Mouse (Mus musculus) CH12.LX (cell line): ENCODE measurements around the gene Uqcr11. TPM values are rescaled to one million over a fixed set of nuclear protein-coding genes. Genes with fewer than 3 reads are reported as not detected.

Source experiments
- DNase-seq: peaks from one replicate; pipeline ENCODE4 v3.0.0-alpha.2; 2013; ENCODE audit errors: extremely low read depth
- H3K27ac ChIP-seq: 2 replicates; pipeline ENCODE4 v1.5.1; 2012; ENCODE audit warnings: low read depth, mild to moderate bottlenecking, control low read depth, moderate library complexity; ENCODE audit not compliant: insufficient read depth
- H3K27me3 ChIP-seq: replicated peaks from 2 replicates; pipeline ENCODE3; 2012; ENCODE audit warnings: inconsistent platforms
- H3K36me3 ChIP-seq, 2 experiments: replicated peaks in 1 of 2; 2 replicates each; pipeline versions ENCODE3 to v1.6.1; 2012; ENCODE audit warnings: inconsistent platforms in 1 of 2, low read length in 1 of 2, mild to moderate bottlenecking in 1 of 2, mixed read lengths in 1 of 2, moderate library complexity in 1 of 2; ENCODE audit not compliant: control insufficient read depth in 1 of 2, insufficient read depth in 1 of 2
- H3K4me1 ChIP-seq, 2 experiments: 2 replicates each; pipeline ENCODE4 v1.6.1; 2012; ENCODE audit warnings: inconsistent platforms in 1 of 2, moderate library complexity in 1 of 2; ENCODE audit not compliant: insufficient read depth in 2 of 2, control insufficient read depth in 1 of 2
- H3K4me2 ChIP-seq: 2 replicates; pipeline ENCODE4 v1.6.1; 2012; ENCODE audit warnings: low read depth, mild to moderate bottlenecking, control low read depth; ENCODE audit not compliant: poor library complexity, insufficient read depth, severe bottlenecking
- H3K4me3 ChIP-seq, 3 experiments: fragments of 150-350 bp in 1 of 3; sonication (generic) in 1 of 3; replicated peaks in 1 of 3; 2 replicates each; pipeline versions ENCODE3 to v1.5.1; 2011 to 2012; ENCODE audit warnings: low read depth in 2 of 3, low read length in 2 of 3, mild to moderate bottlenecking in 2 of 3, moderate library complexity in 2 of 3, control low read depth in 1 of 3, improper control_type of control experiment in 1 of 3, inconsistent platforms in 1 of 3, mixed read lengths in 1 of 3; ENCODE audit not compliant: poor library complexity in 1 of 3
- H3K79me2 ChIP-seq: replicated peaks from 2 replicates; pipeline ENCODE4 v1.6.1; 2012; ENCODE audit warnings: mild to moderate bottlenecking, moderate library complexity; ENCODE audit not compliant: control insufficient read depth, poor library complexity, insufficient read depth, severe bottlenecking; ENCODE audit errors: extremely low read depth
- H3K9ac ChIP-seq: 2 replicates; pipeline ENCODE4 v1.6.1; 2012; ENCODE audit warnings: low read depth, mild to moderate bottlenecking, control low read depth, moderate library complexity; ENCODE audit not compliant: insufficient read depth
- H3K9me3 ChIP-seq: replicated peaks from 2 replicates; pipeline ENCODE3; 2012; ENCODE audit warnings: low read length, inconsistent platforms, mixed read lengths
- CHD1 ChIP-seq: IDR thresholded peaks from 2 replicates; pipeline ENCODE4 v1.6.1; 2012; ENCODE audit warnings: low read depth, low read length, improper control_type of control experiment, inconsistent platforms
- ELF1 ChIP-seq: IDR thresholded peaks from 2 replicates; pipeline ENCODE4 v1.6.1; 2014; ENCODE audit warnings: low read depth, mild to moderate bottlenecking, inconsistent platforms, low read length, improper control_type of control experiment
- EP300 ChIP-seq: IDR thresholded peaks from 2 replicates; pipeline ENCODE4 v1.6.1; 2011; ENCODE audit warnings: low read length, improper control_type of control experiment
- ETS1 ChIP-seq: conservative IDR thresholded peaks from 2 replicates; pipeline ENCODE4 v1.6.1; 2012; ENCODE audit warnings: low read depth, mild to moderate bottlenecking, inconsistent platforms, low read length, improper control_type of control experiment, moderate library complexity
- GABPA ChIP-seq: IDR thresholded peaks from 2 replicates; pipeline ENCODE4 v1.6.1; 2012; ENCODE audit warnings: low read depth, low read length, improper control_type of control experiment, inconsistent platforms; ENCODE audit not compliant: insufficient replicate concordance
- JUND ChIP-seq: conservative IDR thresholded peaks from 2 replicates; pipeline ENCODE4 v1.6.1; 2011; ENCODE audit warnings: low read depth, low read length, improper control_type of control experiment
- MAFK ChIP-seq: IDR thresholded peaks from 2 replicates; pipeline ENCODE4 v1.6.1; 2011; ENCODE audit warnings: low read length, improper control_type of control experiment; ENCODE audit not compliant: insufficient replicate concordance
- MYC ChIP-seq: IDR thresholded peaks from 2 replicates; pipeline ENCODE4 v1.6.1; 2011; ENCODE audit warnings: low read depth, mild to moderate bottlenecking, improper control_type of control experiment, low read length
- NELFE ChIP-seq: IDR thresholded peaks from 2 replicates; pipeline ENCODE4 v1.6.1; 2011; ENCODE audit warnings: low read depth, low read length, improper control_type of control experiment
- PAX5 ChIP-seq: IDR thresholded peaks from 2 replicates; pipeline ENCODE4 v1.6.1; 2012; ENCODE audit warnings: low read length, inconsistent platforms, mixed read lengths
- POLR2A ChIP-seq: IDR thresholded peaks from 2 replicates; pipeline ENCODE4 v1.6.1; 2011; ENCODE audit warnings: low read depth, mild to moderate bottlenecking, improper control_type of control experiment, low read length
- POLR2AphosphoS2 ChIP-seq: IDR thresholded peaks from 2 replicates; pipeline ENCODE4 v1.6.1; 2011; ENCODE audit warnings: low read depth, low read length, improper control_type of control experiment
- RCOR1 ChIP-seq: conservative IDR thresholded peaks from 2 replicates; pipeline ENCODE4 v1.6.1; 2012; ENCODE audit warnings: low read depth, mild to moderate bottlenecking, inconsistent platforms, low read length, improper control_type of control experiment
- SMC3 ChIP-seq: IDR thresholded peaks from 2 replicates; pipeline ENCODE4 v1.6.1; 2011; ENCODE audit warnings: low read depth, low read length, improper control_type of control experiment
- TBP ChIP-seq: conservative IDR thresholded peaks from 2 replicates; pipeline ENCODE4 v1.6.1; 2011; ENCODE audit warnings: low read depth, low read length, improper control_type of control experiment
- UBTF ChIP-seq: IDR thresholded peaks from 2 replicates; pipeline ENCODE4 v1.6.1; 2012; ENCODE audit warnings: low read depth, mild to moderate bottlenecking, inconsistent platforms, low read length, improper control_type of control experiment, moderate library complexity
- USF1 ChIP-seq: IDR thresholded peaks from 2 replicates; pipeline ENCODE4 v1.6.1; 2014; ENCODE audit warnings: low read depth, mild to moderate bottlenecking, inconsistent platforms, low read length, improper control_type of control experiment
- USF2 ChIP-seq: conservative IDR thresholded peaks from 2 replicates; pipeline ENCODE4 v1.6.1; 2011; ENCODE audit warnings: low read depth, low read length, improper control_type of control experiment
- ZC3H11A ChIP-seq: IDR thresholded peaks from 2 replicates; pipeline ENCODE4 v1.6.1; 2012; ENCODE audit warnings: low read depth, mild to moderate bottlenecking, inconsistent platforms, low read length, improper control_type of control experiment
- ZKSCAN1 ChIP-seq: IDR thresholded peaks from 2 replicates; pipeline ENCODE4 v1.6.1; 2012; ENCODE audit warnings: low read depth, inconsistent platforms, low read length, improper control_type of control experiment, borderline replicate concordance
- ZMIZ1 ChIP-seq: IDR thresholded peaks from 2 replicates; pipeline ENCODE4 v1.6.1; 2012; ENCODE audit warnings: low read depth, mild to moderate bottlenecking, inconsistent platforms, low read length, improper control_type of control experiment
- ZNF384 ChIP-seq: IDR thresholded peaks from 2 replicates; pipeline ENCODE4 v1.6.1; 2012; ENCODE audit warnings: low read depth, low read length, improper control_type of control experiment, inconsistent platforms
- dilution Hi-C: fragments of 300-500 bp; cut with MboI; formaldehyde crosslinking; loops from 2 replicates; pipeline ENCODE4 v1.14.3; 2020; ENCODE audit warnings: low sequenced_read_pairs; ENCODE audit not compliant: extremely low pct_unique_long_range_greater_than_20kb, extremely low pct_ligation_motif_present
- in situ Hi-C: fragments of 300-500 bp; cut with MboI; formaldehyde crosslinking; loops from 3 replicates; pipeline ENCODE4 v1.14.3; 2019; ENCODE audit warnings: low sequenced_read_pairs, low pct_ligation_motif_present, low pct_unique_long_range_greater_than_20kb, mixed read lengths
- polyA plus RNA-seq: library from polyadenylated mRNA; unstranded; fragments of >175 nt; gene quantifications from 2 replicates; pipeline ENCODE4 v1.2.1, GENCODE M21; 2012; ENCODE audit warnings: low read depth; ENCODE audit not compliant: insufficient read length
- total RNA-seq, 2 experiments: library from RNA; depleted of rRNA; stranded (reverse); fragments of 300-350 nt in 1 of 2; fragments of >200 nt in 1 of 2; gene quantifications; 2 replicates each; pipeline ENCODE4 v1.2.3; 2012 to 2014

Uqcr11 gene
- total and polyA plus RNA-seq, 3 experiments: 206 to 466 (median 444) TPM

DNA sequence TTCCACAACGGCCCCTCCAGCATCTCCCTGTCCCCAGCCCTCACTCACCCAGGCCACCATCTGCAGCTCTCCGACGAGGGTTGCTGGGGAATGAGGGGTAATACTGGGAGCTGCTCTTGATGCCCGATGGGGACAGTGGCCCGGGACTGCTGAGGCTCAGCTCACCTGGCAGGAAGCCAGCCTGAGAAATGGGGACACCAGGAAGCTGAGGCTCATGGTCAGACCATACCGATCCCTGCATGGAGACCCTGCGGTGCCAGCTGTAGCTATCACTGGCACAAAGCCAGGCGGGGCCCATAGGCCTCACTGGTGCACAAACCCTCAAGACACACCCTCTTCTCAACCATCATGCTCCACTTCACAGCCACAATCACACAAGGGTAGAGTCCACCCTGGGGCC, 12.8 kb upstream of the Uqcr11 start:
- peaks cover 85 to 98% of the 10 kb centered on the region in 2 experiments for H3K36me3 ChIP-seq
- no peaks in the 10 kb centered on the region for H3K27me3 ChIP-seq
- H3K4me1 ChIP-seq: peaks cover 9 to 20% of the 10 kb centered on the region in 2 experiments
- H3K9me3 ChIP-seq: no peaks in the 10 kb centered on the region
- no peak overlapping the region for H3K27ac ChIP-seq
- no peak overlapping the region for H3K4me3 ChIP-seq
- TF ChIP-seq MAFK (no peak), ETS1 (no peak), NELFE (no peak), MYC (no peak)
- no peak for DNase-seq
- peaks cover 7% of the 10 kb centered on the region for H3K79me2 ChIP-seq
- dilution Hi-C loops: no loop called here
- no peak overlapping the region for H3K4me2 ChIP-seq
- in situ Hi-C loops: no loop called here
- H3K9ac ChIP-seq: no peak overlapping the region

DNA sequence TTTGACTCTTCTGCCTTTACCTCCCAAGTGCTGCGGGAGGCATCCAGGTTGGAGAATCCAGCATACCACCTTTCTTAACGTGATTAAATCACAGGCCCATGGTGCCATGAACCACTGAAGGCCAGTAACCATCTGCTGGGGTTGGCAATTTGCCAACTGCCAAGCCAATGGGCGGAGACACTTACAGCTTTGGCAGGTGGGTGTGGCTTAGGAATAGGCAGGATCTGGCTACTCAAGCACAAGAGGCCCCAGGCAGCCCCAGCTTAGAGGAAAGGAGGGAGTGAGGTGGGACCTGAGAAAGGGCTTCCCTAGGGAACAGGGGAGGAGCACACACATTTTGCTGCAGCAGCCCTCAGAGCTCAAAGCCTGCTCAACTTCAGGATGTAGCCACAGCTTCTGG, 11.7 kb upstream of the Uqcr11 start:
- Histone ChIP-seq H3K36me3 (peaks cover 91 to 100% of the 10 kb centered on the region in 2 experiments), H3K4me3 (no peak overlapping the region), H3K9me3 (no peaks in the 10 kb centered on the region), H3K27ac (no peak overlapping the region), H3K79me2 (peaks cover 6% of the 10 kb centered on the region; the same call in 1 of the 2 replicates), H3K4me2 (no peak overlapping the region), H3K9ac (no peak overlapping the region), H3K4me1 (peaks cover 2 to 9% of the 10 kb centered on the region in 2 experiments; a peak in 3 of 4 replicates), H3K27me3 (no peaks in the 10 kb centered on the region)
- in situ Hi-C loops (no loop called here), dilution Hi-C loops (no loop called here)
- TF ChIP-seq ZKSCAN1 (no peak), GABPA (no peak), USF2 (no peak), ZMIZ1 (no peak), ZNF384 (no peak), PAX5 (no peak), CHD1 (no peak), POLR2A (no peak), UBTF (no peak), EP300 (no peak), USF1 (no peak), ELF1 (no peak), TBP (no peak), POLR2AphosphoS2 (no peak), RCOR1 (no peak), NELFE (no peak), SMC3 (no peak), JUND (no peak), ZC3H11A (no peak)
- no peak for DNase-seq
